Mouse (Mus musculus): ENCODE data around the gene Slc1a1. TPM values are rescaled to one million over a fixed set of nuclear protein-coding genes. Genes with fewer than 3 reads are reported as not detected.

Slc1a1 gene
- total RNA-seq (2021): 1 to 10 TPM; 1.7 to 1.9 TPM

DNA sequence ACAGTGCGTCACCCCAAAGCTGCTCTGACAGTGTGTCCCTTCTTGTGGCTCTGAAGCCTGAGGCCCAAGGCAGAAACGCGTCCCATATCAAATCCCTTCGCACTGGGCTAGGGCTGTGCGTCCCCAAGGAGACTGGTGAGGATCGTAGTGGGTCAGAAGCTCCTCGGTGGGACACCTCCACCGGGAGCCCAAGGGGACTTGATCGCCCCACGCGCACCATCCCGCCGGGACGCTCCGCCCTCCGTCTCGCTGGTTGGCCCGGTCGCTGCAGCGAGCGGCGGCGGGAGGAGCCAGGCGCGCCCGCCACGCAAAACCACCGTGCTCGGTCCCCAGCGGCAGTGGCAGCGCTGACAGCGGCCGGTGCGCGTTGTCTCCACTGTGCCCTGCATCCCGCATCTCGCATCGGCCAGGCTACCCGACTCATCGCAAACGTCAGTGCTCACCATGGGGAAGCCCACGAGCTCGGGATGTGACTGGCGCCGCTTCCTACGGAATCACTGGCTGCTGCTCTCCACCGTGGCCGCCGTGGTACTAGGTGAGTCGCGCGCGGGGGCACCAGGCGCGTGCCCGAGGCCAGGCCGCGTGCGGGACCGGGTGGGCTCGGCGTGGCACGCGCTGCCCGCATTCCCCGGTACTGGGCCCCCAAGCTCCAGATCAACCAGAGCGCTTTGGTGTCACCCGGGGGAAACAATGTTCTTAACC, at the start of gene Slc1a1:
Gene Slc1a1, plus strand, starts transcription at position 252 of the 702 bp plus-strand sequence.
- peak; percentile 43 for DNase-seq

DNA sequence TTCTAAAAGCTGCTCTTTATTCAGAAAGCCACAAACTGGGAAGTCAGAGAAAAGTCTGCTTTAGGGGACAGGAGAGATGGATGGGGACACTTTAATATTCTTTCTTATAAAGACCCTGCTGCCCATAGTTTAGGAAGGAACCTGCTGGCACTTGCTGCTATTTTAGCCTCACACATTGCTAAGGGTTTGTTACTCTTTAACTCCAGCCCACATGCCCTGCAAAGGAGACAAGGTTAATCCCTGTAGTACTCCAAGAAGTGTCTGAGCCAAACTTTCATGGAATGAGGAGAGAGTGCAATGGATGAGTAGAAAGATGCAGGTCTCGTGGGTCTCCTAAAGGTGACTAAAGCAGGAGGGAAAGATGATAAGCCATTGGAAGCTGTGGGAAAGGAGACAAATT, 44.7 kb upstream of the Slc1a1 start:
- no peak for DNase-seq

DNA sequence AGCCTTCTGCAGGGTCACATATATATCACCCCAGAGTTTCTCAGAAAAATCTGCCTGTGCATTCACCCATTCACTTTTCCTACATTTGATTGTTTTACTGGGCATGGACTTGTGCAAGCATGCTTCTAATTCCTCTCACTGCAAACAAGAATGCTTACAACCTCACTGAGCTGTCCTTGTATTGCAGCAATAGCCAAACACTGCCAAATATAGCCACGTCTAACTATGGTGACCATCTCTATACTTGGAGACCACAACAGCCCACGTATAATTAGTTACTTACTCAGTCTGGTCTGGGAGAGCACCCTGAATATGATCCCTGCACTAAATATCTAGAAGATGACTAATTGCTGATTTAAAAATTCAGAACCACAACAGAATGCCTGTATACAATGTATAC, 41.5 kb upstream of the Slc1a1 start:
- no peak for DNase-seq

DNA sequence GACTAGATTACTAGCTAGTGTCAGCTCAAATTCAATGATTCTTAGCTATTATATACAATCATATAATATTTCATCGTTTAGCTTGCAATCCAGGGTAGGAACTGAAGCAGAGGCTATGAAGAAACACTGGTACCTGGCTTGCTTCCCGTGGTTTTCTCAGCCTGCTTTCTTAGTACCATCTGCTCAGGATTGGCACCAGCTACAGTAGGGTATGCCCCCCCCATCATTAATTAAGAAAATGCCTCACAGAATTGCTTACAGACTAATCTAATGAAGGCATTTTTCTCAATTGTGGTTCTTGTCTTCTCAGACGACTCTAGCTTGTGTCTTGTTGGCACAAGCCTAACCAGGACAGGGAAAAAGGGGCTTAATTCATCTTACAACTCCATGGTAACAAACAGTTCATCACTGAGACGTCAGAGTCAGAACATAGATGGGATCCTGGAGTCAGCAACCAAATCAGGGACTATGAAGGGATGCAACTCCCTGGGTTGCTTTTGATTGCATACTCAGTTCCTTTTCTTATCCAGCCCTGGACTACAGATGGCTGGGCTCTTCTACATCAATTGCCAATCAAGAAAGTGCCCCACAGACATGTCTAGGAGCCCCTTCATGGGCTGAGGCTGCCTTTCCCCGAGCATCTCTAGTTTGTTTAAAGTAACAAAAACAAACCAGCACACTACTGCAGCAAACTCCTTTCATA, 38.6 kb upstream of the Slc1a1 start:
- DNase-seq: no peak

DNA sequence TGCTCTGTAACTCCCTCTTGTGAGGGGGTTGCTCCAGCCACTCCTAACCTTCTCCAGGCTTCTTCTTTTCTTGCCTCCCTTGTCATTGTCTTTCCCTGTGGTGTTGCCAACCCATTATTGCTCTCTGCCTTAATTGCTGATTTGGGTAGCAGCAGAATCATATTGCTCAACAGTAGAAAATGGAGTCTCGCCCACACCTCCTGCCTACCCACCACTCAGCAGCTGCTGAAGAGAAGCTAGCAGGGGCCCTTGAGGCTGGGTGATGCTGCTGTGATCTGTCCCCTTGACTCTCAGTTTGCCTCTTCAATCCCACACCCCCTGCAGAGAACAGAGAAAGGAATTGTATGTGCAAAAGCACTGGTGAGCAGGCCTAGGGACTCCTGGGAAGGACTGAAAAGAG, 37.9 kb upstream of the Slc1a1 start:
- DNase-seq: no peak

DNA sequence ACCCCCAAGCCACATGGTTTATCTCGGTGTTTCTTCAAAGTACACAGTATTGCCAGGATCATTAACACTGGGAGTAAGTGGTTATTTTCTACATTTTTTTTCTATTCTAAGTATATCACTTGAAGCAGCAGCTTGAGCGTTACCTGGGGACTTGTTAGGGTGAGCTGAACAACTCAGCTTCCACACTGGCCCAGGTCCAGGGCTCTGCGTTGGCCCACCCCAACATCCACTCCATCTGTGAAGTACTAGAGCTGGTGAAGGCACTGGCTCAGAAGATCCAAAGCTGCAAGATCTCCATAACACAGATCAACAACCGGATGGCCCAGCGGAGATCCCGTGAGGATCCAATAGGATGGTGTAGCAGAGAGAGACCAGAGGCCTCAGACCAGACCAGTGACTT, 37.2 kb upstream of the Slc1a1 start:
- no peak for DNase-seq

DNA sequence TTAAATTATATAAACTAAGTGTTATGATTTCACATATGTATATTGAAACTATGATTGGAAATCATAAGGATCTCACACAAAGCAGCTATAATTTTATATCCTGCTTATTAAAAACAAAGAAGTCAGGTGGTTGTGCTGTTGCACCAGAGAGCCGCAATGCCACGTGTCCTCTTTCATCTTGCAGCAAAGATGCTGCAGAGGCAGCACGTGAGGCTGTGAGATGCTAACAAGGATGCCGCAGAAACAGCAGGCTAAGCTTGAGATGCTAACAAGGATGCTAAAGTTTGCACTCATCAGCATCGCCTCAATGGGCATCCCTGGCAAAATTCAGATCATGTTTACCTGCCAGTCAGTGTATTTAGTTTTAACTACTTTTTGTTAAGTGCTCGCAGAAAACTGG, 34.4 kb upstream of the Slc1a1 start:
- DNase-seq: no peak

DNA sequence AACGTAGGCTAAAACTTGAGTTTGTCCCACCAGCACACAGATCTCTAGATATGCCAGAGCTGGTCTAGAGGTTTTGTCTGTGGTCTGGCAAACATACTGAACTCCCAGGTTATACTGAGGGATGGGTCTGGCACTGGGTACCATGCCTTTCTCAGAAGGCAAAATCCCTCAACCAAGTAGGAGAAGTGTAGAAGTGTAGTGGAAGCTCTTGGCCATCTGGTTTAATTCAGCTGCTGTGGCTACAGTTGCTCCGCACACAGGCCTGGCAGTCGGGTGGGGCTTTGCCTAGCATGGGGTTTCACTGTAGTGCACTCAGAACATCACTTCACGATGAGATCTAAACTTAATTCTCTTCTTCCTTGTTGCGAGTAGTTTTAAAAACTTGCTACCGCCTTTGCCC, 28.6 kb upstream of the Slc1a1 start:
- no peak for DNase-seq

DNA sequence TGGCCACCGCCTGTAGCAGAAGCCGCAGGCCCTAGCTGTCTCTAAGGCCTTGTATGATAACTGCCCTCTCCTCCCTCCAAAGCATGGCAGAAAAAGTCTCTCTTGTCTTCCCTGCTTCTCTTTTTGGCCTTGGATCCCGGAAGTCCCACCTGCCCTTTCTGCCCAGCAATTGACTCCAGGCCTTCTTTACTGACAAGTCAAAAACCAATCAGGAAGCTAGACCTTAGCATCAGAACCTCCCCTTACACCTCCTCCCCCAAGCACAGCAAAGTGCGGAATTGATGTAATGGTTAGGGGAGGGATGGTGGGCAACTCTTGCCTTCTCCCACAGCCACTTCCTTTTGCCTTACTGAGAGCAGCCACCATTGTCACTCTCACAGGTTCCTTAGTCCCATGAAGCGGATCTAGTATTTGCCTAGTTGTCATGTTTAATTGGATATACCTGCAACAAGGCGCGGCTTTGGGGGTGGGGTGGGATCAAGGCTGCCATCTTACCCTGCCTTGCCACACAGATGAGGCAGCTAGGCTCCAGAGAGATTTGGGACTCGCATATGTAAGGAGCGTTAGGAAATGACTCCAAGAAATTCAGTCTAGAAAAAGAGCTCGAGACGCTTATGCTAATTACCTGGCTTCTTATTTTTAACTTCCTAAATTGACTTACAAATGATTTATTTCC, 27.9 kb upstream of the Slc1a1 start:
- no peak for DNase-seq

DNA sequence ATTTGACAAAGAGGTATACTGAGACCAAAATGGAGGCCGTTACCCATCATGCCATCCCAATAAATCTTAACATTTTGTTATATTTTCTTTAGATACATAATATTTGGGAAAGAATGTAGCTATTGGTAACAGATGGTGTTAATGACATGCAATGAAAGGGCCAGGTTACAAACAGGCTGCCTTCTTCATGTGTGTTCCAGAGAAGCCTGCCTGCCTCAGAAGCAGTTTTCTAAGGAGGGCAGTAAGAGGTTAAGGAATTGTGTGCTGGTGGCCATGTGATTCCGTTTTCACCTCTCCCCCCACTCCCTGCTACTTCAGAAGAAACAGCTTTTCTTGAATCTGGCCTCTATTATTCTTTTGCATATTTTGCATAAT, 27.4 kb upstream of the Slc1a1 start:
- no peak for DNase-seq

DNA sequence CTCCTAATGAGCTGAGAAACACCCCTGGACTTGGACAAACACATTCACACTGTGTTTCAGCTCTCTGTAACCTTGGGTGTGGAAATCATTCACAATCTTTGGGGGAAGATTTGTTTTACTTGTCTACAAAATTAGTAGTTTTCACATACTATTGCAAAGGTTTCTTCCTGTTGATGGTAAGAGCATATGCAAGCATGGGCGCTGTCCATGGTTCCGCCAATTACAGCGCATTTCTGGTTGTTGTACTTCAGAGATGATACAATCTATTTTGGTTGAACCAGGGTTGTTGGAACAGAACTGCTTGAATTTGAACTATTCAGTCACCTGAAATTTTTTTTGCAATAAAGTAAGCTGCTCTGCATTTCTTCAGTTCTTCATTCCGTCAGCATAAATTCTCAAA, 16.6 kb upstream of the Slc1a1 start:
- DNase-seq: peak; percentile 30

DNA sequence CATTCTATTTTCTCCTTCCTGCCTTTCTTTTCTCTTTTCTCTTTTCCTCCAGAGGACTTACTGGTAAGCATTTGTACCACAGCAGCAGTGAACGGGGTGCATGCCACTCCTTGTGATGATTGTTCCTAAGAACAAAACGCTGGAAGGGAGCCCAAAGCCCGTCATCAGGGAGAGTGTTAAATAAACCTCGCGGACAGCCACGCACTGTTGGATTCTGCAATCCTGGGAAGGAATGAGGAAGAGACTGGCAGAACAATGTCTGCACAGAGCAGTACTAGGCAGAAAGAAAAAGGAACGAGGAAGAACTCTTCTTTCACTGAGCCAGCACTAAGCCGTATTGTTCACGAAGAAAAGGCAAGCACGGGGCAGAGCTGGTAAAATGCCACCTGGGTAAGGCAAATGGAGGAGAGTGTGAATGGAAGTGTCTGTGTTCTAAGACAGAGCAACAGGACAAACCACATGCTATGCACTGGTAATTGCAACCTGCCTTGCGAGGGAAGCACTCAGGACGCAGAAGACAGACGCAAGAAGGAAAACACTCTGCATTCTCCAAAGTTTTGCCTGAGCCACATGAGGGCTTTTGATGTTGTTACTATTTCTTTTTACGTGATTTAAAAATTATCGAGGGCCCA, 7.0 kb upstream of the Slc1a1 start:
- DNase-seq: peak; percentile 47

DNA sequence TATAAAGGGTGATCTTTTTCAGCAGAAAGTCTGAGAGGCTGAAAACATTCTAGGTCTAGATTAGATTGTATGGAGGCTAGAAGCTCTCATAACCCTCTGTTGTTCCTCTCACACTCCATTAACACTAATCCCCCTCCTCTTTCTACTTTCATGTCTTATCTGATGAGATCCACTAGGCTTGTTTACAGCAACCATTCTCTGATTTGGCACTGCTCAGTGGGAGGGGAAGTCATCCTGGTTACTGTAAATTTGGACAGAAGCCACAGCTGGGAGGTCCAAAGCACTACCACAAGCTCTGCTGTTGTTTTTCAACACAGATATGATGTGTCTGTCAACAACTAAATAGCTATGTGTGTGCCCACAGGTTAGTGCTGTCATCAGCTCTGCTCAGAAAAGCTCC, 3.5 kb upstream of the Slc1a1 start:
- DNase-seq: no peak

DNA sequence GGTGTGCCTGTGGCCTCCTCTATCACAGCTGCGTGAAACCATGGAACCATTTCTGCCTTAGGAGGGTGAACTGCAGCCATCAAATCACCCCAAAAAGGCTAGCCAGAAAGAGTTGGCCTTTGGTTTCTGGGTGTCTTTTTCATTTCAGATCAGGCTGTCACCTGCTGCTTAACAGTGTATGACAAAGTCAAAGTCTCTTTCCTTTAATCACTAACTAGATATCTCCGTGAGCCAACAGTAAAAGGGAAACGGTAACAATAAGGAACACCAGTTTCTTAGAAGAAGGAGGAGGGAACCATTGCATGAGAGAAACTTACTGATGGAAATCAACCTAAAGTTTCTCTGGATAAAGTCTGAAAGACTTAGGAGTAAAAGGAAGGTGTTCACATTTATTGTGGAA, 2.2 kb upstream of the Slc1a1 start:
- DNase-seq: no peak

DNA sequence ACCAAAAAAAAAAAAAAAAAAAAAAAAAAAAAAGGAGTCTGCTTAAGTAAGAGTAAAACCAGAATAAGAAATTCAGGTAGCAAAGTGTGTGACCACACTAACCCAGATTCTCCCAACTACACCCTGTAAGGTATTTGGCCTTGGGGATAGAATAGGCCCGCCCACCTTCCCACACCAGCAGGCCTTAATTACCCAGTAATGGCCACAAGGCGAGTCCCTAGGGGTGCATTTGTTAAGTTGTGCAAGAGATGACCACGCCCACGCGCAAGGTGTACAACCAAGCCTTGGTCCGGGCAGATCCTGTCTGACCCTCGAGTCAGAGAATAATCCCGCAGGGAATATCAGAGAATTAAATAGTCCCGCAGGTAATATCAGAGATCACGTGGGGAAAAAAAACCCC, 461 bp upstream of the Slc1a1 start:
- no peak for DNase-seq

DNA sequence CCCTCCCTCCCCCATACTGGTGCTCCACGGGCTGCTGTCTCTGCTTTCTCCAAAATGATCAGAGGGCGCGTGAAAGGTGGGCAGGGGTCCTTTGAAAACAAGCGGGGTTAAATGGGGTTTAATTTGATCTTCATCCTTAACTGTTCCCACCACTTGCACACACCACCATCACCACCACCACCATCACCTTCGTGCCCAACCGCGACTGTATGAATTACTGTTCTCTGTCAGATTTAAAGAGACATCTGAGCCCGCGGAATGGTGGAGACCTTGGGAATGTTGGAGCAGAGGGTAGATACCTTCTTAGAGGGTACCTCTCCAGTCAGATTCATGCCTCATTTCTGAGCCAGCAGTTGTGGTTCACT, 633 bp downstream of the Slc1a1 start:
- no peak for DNase-seq

DNA sequence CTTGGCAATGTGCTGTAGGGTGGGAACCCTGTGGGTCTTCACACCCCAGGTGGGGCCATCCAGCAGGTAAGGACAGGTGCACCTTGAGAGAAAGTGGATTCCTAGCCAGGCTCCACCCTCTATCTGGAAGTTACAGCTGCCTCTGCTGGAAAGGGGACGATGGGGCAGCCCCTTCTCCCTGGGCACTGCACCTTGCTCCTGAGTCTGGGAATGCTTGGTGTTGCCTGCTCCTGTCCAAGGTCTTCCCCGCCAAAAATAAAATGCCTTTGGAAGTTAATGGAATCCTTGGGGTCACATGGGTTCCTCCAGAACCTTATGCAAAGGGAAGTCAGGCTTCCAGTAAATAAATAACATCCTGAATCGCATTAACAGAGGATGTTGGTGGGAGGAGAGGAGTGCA, 1.3 kb downstream of the Slc1a1 start:
- DNase-seq: no peak

DNA sequence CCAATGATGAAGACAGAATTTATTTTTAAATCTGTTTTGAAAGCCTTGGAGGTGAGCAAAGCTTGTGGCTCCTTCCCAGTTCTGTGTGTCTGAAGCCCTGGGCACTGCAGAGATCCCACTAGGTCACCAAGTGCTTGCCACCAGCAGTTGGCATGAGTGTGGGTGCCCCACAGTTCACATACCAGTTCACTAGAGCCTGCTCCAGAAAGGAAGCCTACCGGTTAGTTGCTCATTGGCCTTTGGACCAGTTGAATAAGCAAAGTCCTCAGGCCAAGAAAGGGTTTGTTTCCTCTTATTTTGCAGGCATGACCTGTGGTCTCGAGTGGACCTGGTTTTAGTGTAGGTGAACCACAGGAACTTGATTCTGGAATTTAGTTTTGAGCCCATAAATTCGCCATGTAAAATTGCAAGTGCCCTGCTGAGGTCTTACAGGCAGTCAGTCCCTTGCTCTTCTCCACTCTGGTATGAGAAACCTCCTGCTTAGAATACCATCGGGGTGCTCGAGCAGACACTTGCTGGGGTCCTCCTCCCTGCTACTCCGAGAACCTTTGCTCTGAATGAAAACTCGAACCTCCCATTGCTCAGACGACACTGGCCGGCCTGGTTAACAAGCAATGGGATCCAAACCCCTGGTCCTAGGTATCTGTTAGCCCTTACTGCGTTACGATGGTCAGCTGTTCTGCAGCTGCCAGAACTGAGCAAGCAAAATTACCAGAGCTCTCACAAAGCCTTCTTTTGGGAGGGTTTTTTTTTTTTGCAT, 2.0 kb downstream of the Slc1a1 start:
- no peak for DNase-seq

DNA sequence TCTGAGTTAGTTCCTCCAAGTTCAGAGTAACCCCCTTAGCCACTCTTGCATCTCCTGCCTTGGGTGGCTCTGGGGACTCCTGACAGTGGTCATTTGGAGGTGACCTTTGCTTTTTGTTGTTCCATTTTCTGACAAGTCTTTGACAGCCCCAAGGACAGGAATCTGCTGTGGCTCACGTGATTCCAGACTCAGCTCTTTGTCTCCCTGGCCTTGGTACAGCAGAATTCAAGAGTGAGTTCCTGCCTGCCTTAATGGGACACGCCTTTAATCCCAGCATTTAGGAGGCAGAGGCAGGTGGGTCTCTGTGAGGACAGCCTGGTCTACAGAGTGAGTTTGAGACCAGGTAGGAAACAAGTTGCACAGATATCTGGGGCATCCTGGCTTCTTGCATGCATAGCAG, 3.9 kb downstream of the Slc1a1 start:
- no peak for DNase-seq

DNA sequence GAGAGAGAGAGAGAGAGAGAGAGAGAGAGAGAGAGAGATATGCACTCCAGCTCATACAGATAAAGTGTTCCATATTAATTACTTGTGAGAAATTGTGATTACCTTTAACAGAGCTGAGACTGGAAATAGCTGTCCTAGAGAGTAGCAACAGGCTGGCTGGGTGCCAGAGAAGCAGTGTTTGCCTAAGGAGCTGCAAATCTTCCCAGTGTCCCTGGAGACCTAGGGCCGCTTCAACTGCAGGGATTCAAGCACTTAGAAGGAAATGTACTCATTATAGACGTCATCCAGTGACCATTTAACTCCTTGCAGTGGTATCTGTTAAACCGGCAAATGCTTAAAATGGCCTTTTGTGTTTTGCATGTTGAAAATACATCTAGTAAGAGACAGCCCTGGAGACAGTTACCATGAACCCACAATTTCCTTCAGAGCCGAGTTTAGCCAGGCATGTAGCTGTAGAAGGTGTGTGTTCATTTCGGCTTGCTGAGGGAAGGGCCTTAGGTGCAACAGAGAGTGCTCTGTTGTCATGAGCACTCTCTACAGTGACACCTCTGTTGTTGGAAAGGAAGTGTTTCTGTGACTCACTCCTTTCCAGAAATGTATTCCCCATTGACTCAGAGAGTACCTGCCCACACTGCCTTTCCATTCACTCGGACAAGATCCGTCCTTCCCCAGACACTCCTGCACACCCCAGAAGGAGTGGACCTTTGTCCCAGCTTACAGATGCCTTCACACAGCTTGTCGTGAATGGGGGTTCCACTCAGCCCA, 10.3 kb downstream of the Slc1a1 start:
- DNase-seq: peak; percentile 61

DNA sequence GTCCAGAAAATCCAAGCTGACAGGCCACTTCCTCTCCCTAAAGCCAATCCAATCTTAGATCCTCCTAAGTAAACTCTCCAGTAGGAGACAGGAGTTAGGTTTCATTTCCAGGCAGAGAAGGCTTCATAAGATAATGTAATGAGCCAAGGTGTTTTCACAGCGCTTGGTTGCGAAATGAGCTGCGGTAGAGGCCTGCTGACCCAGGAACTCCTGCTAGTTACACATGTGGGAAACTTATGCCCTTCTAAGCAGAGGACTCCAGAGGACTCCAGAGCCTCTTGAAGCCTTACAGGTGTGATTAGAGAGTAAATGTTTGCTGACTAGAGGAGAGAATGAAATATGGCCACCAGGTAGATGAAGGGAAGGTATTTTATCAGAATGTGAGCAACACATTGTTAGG, 15.7 kb downstream of the Slc1a1 start:
- no peak for DNase-seq

DNA sequence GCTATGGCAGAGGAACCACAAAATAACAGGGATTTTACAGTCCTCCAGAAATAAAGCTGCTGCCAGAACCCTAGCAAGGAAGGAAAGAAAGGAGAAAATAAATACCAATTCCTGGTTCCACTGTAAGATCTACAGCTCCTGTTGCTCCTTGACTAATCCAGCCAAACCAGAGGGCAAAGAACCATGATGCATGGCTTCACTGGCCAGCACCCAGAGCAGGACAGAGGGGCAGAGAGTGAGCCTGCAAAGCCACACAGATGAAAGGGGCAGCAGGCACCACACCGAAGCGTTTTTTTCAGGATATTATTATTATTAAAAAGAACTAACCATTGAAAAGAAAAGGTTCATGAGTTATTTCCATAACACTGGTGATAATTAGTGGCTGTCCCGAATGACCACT, 17.2 kb downstream of the Slc1a1 start:
- DNase-seq: no peak
